Mouse (Mus musculus): Measurements from ENCODE around the gene Hmox1. TPM values are rescaled to one million over a fixed set of nuclear protein-coding genes. Genes with fewer than 3 reads are reported as not detected.
A peak's percentile ranks its signal among the peaks of the same experiment; 100 is the strongest.

Hmox1 gene
- total RNA-seq (2021), result 26.0 and 33.3 TPM in 2 replicates
- long read RNA-seq, experiment 1, partial matches to known transcripts, result 0 of 1 reads
- long read RNA-seq, experiment 1, other reads (novel, unspliced or antisense), result 0 of 1 reads
- long read RNA-seq, experiment 2, result 0 reads

DNA sequence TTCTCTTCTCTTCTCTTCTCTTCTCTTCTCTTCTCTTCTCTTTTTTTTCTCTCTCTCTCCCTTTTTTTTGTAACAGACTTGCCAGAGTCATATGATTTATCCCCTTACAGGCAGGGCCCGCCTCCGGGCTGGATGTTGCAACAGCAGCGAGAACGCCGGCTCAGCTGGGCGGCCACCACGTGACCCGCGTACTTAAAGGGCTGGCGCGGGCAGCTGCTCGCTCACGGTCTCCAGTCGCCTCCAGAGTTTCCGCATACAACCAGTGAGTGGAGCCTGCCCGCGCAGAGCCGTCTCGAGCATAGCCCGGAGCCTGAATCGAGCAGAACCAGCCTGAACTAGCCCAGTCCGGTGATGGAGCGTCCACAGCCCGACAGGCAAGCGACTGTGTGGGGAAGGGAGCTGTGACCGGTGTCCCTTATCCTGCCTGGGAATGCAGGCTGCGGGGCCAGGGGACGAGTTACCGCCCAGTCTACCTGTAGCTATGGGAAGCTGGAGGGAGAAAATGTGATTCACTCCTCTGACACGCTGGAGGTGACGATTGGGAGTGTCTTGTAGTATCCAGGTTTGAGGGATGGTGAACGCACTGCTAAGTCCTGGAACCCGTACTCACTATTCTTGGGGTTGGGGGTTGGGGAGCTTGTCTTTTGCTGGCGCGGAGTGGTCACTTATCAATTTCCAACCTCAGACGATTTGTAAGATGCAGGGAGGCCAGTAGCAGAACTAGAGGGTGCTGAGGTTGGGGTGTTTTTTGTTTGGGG is at the start of gene Hmox1:
Gene Hmox1 (plus strand): TSS at position 223 of the 758 bp plus-strand sequence.
- DNase-seq, result peak; percentile 97

DNA sequence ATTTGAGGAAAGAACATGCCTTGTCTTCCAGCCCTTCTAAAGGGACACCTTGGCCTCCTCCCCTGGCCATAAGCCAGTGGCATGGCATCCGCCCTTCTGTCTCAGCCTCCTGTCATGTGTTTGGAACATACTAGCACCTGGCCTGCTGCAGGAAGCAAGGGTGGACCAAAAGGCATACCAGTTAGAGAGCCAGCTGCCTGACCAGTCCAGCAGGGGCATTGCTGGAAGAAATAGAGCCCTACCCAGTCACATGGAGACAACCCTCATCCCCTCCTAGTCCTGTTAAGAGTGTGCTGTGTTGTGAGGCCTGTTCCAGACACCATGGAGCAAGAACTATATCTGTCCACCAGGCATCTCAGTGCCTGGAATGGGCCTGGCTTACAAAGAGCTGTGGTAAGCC is 47.1 kb upstream of the Hmox1 start:
- DNase-seq, result no peak

DNA sequence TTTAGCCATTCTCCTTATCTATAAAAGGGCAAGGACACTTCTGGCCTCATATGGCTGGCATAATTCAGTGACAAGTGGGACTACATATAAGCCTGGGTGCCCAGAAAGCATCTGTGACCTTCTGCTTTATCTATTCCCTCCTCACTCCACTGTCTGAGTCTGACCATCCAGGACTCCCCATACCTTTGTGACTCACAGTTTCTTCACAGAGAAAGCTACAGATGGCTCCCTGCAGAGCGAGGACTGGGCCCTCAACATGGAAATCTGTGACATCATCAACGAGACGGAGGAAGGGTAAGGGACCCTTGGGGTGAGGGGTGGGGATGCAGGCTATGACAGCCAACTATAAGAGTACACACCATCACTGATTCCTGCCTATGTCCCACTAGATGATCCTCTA is 45.6 kb upstream of the Hmox1 start:
- peak; percentile 12 for DNase-seq

DNA sequence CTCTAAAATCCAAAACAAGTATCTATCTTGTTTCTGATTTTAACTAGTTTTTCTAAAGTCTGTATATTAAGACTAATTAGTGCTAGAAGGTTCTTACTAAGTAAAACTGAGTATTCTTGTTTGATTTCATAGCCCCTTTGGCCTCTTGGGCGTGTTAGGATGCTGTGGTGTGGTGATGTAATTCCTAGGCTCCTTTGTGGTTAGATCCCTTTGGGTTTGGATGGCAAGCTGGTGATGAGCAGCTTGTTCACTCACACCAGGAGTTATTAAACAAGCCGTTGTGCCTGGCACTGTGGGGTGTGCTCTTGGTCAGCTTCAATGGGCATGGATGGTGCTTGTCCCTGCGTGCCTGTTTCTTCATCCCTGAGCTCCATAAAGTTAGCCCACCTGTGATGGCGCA is 40.1 kb upstream of the Hmox1 start:
- no peak for DNase-seq

DNA sequence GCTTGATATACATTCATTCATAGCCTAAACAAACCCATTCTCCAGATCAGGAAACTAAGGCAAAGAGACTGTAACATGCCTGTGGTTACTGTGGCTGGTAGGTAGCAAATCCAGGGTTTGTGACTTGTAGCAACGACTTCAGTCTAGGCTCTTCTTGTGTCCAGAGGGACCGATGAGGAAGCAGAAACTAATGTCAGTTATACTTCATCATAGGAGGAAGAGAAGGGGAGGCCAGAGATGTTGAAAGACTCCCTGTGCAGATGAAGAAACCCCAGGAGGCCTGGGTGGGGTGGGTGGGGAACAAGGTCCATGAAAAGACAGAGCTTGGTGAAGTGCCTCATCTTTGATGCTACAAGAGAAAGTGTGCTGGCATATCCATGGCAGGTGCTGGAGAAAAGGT is 37.7 kb upstream of the Hmox1 start:
- DNase-seq, result no peak

DNA sequence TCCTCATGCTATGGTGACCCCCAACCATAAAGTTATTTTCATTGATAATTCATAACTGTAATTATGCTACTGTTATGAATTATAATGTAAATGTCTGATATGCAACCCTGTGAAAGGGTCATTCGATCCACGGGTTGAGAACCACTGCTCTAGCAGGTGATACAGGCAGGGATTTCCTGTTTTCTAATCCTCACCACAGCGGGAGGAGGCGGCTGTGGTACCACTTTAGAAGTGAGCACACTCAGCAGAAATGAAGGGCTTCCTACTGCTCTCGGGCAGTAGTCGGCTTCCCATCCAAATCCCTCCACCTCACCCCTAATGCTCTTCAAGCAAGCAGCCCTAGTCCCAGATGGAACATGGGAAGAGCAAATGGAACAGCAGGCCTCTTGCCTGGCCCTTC is 33.4 kb upstream of the Hmox1 start:
- DNase-seq, result no peak

DNA sequence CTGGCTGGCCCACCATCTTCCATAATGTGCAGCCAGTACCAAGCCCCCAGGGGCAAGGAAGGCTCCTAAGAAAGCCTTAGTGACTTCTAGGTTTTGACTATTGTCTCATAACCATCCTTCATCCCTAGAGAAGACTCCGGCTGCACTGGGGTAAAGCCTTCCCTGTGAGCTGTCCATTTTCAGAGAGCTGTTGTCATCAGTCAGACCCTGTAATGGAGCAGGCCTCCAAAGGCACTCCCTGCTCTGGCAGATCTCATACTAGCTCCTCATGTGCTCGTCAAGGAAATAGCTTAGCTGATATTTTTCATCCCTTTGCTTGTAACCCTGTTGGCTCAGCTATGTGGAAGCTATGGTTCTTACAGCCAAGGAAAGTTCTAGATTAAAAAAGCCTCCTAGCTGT is 32.6 kb upstream of the Hmox1 start:
- no peak for DNase-seq

DNA sequence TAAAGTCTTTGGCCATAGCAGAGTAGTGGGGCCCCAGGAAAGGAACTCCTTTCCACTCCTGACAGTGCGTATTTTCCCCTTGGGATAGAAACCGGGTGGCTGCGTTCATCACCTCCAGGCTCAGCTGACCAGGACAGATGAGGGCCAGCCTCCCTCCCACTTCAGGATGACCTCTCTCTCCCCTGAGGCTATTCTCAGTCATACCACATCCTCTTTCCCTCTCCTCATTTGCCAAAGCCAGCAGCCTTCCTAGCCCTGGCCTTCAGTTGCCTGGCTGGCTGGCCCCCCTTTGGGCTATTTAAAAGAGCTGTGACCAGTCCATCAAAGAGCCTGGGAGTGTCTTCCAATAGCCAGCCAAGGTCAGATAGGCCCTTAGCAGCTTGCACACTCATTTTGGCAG is 30.1 kb upstream of the Hmox1 start:
- DNase-seq, result peak; percentile 68

DNA sequence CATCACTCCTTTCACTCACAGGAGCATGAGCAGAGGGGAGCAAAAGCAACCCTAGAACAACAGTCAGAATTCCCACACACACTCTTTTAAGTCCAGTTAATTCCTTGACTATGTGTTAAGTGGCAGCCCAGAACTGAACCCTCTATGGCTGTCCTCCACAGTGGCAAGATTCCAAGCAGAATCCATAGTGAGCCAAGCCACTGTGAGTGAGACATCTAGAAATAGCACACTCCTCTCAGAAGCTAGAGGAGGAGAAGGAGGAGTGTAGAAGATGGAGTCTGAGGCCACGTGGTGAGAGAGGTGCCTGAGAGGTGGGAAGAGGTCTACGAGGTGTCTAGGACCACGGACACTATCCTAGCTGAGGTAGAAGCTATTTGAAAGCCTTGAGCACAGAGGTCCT is 28.6 kb upstream of the Hmox1 start:
- no peak for DNase-seq

DNA sequence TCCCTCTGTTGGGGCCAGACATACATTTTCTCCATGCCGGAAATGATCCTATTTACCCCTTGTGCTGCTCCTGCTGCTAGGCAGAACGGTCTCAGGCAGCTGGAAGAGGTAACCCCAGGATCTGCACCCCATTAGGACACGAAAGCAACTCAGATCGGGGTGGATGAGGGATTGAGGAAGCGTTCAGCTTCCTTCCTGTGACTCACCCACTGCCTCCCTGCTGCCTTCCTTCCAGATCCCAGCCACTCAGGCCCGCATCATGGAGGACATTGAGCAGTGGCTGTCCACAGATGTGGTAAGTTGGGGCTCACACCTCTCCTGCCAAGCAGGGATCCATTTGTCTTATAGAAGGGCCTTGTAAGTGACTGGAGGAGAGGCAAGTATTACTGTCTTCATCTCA is 26.1 kb upstream of the Hmox1 start:
- no peak for DNase-seq

DNA sequence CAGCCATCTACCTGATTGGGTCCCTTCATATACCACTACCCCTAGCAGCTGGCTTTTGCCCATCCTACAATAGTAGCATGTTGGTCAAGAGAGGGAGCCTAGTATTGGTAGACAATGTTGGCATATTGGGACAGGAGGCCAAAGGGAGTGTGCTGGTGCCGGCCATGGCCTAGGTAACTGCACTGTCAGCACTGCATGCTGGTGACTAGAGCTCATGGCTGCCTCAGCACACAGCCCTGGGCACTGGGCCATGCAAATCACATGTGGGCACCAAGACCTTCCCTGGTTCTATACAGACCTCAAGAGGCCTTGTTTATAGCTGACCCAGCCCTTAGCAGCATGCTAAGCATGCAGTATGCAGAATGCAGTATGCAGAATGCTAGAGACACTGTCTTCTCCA is 23.1 kb upstream of the Hmox1 start:
- DNase-seq, result no peak

DNA sequence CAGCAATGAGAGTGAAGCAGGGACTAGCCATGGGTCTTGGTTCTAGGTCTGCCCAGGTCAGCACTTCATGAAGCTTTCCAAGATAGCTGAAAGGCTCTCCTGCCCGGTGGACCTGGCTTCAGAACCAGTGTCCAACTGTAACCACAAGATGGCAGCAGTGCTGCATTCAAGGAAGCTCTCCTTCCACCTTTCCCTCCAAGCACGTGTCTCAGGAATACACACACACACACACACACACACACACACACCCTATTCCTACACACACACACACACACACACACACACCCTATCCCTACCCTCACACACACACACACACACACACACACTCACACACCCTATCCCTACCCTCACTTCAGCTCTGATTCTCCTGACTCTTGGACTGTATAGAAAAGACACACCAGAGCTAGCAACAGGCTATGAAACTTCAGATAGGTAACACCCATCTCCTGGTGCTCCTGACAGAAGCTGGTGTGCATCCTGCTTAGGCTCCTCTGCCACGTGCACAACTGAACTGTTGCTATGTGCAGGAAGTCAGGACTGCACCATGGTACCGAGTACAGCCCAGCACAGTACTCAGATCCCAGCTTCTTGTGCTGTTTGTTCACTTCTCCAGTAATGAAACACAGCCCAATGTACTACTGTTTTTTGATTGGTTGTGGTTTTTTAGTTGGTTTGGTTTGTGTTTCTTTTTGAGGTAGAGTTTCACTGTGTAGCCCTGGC is 21.6 kb upstream of the Hmox1 start:
- peak; percentile 89 for DNase-seq

DNA sequence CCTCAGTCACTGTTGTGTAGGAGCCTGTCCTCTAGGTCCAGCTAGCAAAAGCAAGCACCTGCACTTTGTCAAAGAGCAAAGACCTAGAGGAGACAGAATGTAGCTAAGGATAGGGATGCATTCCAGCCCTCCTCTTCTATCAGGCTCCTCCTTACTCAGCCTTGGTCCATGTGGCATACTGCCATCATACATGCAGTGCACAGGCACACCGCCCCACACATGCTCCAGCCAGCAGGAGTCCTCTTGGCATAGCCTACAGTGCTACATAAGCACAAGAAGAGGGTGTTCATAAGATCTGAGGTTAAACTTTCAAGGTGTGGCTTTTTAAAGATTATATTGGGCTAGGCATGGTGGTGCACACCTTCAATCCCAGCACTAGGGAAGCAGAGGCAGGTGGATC is 18.5 kb upstream of the Hmox1 start:
- peak; percentile 30 for DNase-seq

DNA sequence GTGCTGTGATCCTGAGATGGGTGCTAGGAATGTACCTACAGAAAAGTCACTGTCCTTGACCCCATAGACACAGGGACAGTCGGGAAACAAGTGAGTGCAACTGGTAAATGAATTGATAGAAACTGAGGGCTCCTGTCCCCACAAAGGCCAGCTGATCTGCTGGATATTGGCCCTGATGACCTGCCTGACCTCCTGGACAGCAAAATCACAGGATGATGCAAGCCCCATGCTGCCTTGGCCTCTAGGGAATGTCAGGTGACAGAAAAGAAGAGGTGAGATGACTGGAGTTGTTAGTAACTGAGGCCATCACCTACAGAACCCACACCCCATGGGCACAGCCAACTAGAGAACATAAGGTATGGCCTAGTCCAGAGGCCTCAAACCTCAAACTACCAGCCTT is 15.2 kb upstream of the Hmox1 start:
- no peak for DNase-seq

DNA sequence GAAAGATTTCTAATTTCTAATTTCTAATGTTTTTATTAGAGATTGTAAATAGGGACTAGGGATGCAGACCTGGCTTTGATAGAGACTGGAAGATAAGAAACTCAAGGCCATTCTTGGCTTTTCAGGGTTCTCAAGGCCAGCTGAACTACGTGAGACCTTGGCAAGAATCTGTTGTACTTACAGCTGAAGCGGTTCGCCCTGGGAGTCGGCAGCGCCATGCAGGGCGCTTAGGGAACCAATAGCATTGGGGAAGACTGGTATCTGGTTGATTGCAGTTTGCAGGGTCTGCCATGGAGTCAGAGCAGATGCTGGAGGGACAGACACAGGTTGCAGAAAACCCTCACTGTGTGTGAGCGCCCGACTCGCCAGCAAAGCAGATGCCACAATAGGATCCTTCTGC is 14.6 kb upstream of the Hmox1 start:
- DNase-seq, result no peak

DNA sequence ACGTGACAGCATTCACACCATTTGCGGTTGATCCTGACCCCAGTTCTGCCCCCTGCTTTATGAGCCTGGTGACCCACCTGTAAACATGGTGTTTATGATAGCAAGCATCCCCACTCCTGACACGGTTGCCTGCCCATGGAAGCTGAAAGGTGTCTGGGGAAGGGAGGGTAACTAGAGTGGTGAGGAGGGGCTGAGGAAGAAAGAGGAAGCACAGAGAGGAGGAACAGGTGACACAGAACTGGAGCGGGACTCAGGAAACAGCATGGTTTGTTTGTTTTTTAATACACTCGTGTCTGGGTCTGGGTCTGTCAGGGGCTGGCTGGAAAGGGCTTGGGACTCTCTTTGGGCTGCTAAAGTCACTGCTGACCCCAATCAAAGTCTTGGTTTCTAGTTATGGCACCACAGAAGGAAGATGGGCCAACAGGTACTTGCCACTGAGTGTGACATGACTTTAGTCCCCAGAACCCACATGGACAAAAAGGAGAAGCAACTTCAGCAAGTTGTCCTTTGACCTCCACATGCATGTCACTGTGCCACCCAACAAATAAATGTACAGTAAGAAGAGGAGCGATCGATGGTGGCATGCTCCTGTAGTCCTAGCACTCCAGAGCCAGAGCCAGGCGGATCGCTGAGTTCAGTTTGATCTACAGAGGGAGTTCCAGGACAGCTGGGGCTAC is 11.9 kb upstream of the Hmox1 start:
- DNase-seq, result no peak

DNA sequence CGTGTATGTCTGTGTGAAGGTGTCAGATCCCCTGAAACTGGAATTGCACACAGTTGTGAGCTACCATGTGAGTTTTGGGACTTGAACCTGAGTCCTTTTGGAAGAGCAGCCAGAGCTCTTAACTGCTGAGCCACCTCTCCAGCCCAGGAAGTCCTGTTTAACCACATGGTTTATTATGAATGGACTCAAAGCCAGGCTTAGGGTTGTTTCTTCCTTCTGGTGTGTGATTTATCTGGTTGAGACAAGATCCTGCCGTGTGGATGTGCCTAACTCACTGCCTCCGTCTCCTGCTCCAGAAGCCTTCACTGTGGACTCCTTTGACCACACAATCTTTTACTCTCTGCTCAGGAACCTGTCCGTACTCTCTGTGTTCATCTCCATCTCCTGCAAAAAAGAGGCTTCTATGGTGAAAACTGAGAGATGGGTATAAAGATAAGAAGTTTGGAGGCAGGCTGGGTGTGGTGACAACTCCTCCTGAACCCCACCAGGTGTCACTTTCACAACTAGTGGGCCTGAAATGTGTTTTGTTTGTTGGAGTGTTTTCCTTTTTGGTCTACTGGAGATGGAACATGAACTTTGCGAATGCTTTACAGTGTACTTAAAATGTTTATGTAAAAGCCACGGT is 11.1 kb upstream of the Hmox1 start:
- no peak for DNase-seq

DNA sequence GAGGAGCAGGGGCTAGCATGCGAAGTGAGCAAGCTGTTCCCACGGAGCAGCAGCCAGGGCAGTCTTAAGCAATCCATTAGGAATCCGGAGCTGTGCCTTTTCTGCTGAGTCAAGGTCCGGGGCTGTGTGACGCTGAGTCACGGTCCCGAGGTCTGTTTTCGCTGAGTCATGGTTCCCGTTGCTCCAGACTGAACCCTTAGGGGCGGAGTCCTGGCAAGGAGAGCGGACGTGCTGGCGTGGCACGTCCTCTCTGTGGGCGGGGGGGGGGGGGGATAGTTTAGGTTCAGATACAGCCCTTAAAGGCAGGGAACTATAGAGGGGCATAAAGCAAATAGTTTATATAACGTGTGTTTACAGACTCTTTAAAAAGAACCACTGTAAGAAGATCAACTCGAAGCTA is 9.6 kb upstream of the Hmox1 start:
- peak; percentile 97 for DNase-seq

DNA sequence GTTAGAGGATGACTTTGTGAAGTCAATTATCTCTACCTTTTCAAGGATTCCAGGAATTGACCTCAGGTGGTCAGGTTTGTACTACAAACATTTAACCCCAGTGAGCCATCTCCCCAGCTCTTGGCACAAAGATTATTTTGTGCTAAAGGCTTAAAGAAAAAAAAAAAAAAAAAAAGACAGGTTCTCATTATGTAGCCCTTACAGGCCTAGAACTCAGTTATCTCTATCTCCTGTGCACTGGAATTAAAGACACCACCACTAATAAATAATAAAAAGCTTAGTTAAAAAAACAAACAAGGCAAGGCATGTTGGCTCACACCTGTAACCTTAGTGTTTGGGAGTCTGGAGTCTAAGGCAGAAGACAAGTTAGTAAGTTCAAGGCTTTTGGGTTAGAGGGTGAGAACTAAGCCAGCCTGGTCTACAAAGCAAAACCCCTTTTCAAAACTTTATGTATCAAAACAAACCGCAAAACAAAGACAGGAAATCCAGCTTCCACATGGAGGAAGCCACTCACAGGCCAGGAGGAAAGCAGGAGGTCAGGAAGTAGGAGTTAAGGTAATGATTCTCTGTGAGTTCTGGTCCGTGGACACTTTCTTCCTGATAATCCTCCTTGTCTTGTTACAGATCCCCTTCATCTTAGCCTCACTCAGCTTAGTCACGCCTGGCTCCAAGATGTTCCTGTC is 8.9 kb upstream of the Hmox1 start:
- DNase-seq, result no peak

DNA sequence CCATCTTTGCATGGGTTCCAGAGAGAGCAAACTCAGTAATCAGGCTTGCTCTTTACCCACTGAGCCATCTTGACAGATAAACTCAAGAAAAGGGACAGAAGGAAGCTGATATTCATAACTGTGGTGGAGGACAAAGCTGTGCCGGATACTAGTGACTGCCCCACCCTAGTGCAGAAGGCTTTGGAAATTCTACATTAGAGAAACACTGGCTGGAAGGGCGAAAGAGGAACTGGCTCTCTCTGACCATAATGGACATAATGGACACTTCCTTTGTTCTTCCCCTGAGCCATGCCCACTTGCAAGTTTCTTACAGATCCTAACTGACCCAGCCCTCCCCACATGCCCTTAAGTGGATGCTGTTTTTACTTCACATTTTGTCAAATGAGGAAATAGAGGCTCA is 7.4 kb upstream of the Hmox1 start:
- DNase-seq, result no peak

DNA sequence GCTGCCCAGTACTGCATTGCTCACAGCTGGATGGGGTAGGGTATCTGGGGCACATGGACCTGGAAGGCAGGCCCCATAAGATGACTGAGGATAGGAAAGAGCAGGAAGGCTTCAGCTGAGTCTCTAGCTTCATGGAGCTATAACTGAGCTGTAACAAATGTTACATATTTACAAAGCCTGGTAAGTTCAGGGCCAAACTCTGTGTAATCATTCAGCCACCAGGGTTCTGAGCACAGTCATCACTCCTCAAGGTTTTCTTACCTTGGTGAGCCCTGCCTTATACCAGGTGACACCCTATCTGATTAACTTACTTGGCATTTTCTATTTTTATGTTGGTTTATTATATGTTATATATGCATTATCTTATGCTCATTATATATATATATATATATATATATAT is 6.3 kb upstream of the Hmox1 start:
- no peak for DNase-seq

Measured in adrenal gland, postnatal 14 days (tissue).